Mouse (Mus musculus): Measurements from ENCODE around the gene Hes7.

DNA sequence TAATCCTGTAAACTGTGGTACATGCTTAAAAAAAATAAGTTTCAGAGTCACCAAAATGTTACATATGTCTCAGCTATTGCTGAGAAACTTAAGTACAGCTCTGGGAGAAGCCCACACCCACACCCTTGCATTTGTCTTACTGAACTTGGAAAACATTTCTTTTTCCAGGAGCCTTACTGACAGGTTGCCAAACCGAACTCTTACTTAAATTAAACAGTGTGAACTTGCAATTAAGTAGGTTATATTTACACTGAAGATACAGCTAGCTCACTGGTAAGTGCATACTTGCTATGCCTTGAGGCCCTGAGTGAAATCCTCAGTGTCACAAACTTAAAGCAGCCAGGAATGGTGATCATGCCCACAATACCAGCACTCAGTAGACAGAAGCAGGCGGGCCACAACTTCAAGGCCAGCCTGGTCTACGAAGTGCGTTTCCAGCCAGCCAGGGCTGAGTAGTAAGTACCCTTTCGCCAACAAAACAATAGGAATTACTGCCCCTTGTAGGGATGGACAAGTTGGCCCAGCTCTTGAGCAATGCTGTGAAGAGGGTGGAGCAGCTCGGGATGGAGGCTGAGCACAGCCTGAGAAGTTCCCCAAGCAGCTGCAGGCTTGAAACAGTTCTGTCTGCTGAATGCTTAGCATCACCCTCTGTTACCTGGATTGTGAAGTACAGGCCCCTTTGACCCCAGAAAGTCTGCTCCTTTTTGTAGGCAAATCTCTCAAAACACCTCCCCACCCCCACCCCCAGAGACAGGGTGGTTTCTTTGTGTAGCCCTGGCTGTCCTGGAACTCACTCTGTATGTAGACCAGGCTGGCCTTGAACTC lies 46.0 kb upstream of the Hes7 start:
- TF ChIP-seq CTCF (IDR thresholded peaks at IDR 0.05 in 2 of 3, conservative IDR thresholded peaks at IDR 0.05 in 1 of 3; ENCODE audit: control insufficient read depth in 1 of 3, insufficient read depth in 1 of 3, low read depth in 2 of 3, low read length in 3 of 3, poor library complexity in 1 of 3, severe bottlenecking in 1 of 3) (no peak), NRF1 (IDR thresholded peaks at IDR 0.05; ENCODE audit: insufficient read depth, low read depth, low read length, poor library complexity, severe bottlenecking) (no peak), GATA1 (IDR thresholded peaks at IDR 0.05; ENCODE audit: low read depth, low read length) (no peak), MAZ (IDR thresholded peaks at IDR 0.05; ENCODE audit: low read depth, low read length) (no peak), MAFK (IDR thresholded peaks at IDR 0.05; ENCODE audit: borderline replicate concordance, low read depth, low read length) (no peak), MYC (IDR thresholded peaks at IDR 0.05; ENCODE audit: low read depth, low read length) (no peak), TBP (IDR thresholded peaks at IDR 0.05; ENCODE audit: low read depth, low read length) (no peak), ETS1 (IDR thresholded peaks at IDR 0.05; ENCODE audit: low read depth, low read length) (no peak), USF1 (IDR thresholded peaks at IDR 0.05; ENCODE audit: low read depth, low read length) (no peak), ELF1 (IDR thresholded peaks at IDR 0.05; ENCODE audit: low read depth, low read length) (no peak)
